Mouse (Mus musculus) regulatory T cell (primary cell): ENCODE measurements at regions not wholly inside any gene's neighbourhood (a gene's known extent, or its start where the extent isn't known, plus 50 kb on each side); places are given as distances from the start of the nearest gene placed in this dataset.

Experiments
- in situ Hi-C: fragments of 300-600 bp; cut with MboI, MseI; formaldehyde crosslinking; loops from one replicate; pipeline ENCODE4 v1.15.1; 2025; ENCODE audit warnings: high pct_unique_total_duplicates

GRCm38 (mm10) chr17:83899588-83900152 lies 51.9 kb upstream of the Haao start:
- in situ Hi-C loops, result loop anchor here (10.0 kb wide), 1 partner anchor 295 kb away; no protein-coding TSS in a partner anchor

- in situ Hi-C loops, result no loop called here
These were observed 50.8 kb upstream of the Haao start for GRCm38 (mm10) chr17:83898531-83898930.
